Mouse (Mus musculus): ENCODE results near the gene 1700017D01Rik. TPM values are rescaled to one million over a fixed set of nuclear protein-coding genes. Genes with fewer than 3 reads are reported as not detected.
"Not testable (repeated sequence)": the region's sequence is repeated elsewhere in the genome, so short reads cannot be mapped to it uniquely, and the experiment has no call there.

The 1700017D01Rik gene
- not detected for total RNA-seq (2022)

GRCm38 (mm10) chr19:11130776-11131175 lies at the start of gene 1700017D01Rik:
1700017D01Rik (minus strand) TSS chr19:11130876.
- not testable (repeated sequence) for DNase-seq (ENCODE audit: low spot score)

DNA sequence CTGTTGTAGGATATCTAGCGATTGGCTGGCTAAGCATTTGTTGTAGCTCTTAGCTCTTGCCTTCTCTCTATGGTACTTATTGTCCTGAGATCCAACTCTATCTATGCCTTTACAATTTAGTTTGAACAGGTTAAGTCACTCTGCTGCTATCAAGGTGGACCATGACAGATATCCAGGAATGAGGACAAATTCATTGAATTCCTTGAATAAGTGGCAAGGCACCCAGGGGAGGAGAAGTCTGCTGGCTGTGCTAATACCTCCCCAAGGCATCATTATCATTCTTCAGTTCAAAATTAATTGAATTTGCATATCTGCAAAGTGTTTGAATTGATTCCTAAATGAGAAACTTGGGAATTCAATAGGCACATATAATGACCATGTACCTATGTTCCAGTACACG lies 46.8 kb upstream of the 1700017D01Rik start:
- no peak for DNase-seq (ENCODE audit: low spot score)

DNA sequence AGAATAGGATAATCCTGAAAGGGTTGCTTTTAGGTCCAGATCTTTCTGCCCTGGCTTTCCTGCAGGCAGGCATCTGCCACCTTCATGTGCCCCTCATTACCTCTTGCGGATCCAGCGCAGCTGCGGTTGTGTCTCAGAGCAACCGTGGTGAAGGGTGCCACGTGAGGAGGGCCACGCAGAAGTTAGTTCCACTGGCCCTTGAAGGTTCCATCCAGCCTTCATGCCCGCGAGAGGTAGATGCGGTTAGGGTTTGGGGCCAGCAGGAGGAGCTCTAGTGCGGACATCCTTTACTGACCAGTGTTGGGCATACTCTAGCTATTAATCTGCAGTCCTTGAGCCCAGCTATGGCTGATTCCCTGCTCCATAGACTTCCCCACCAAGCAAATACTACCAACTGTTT lies 34.5 kb upstream of the 1700017D01Rik start, which contains the start of gene 1700025F22Rik:
TSS of gene 1700025F22Rik (minus strand) at position 149 of the 400 bp plus-strand sequence.
- no peak for DNase-seq (ENCODE audit: low spot score)

- DNase-seq (ENCODE audit: low spot score), result not testable (repeated sequence)
Observed at GRCm38 (mm10) chr19:11157890-11158289, 27.2 kb upstream of the 1700017D01Rik start.

DNA sequence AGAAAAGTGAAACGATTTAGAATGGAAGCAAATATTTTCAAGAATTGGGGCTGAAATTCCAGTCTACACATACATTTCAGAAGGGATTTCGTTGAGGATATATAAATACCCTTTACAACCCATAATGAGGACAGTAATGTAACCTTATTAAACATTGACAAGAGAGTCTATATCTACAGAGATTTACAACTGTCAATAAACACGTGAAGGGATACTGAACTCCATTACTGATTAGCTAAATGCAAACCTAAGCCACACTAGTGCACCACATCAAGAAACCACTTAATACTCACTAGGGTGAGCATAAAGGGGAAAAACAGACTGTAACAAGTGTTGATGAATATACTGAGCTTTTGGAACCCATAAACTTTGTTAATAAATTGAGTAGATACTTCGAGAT lies 4.7 kb upstream of the 1700017D01Rik start:
- no peak for DNase-seq (ENCODE audit: low spot score)

DNA sequence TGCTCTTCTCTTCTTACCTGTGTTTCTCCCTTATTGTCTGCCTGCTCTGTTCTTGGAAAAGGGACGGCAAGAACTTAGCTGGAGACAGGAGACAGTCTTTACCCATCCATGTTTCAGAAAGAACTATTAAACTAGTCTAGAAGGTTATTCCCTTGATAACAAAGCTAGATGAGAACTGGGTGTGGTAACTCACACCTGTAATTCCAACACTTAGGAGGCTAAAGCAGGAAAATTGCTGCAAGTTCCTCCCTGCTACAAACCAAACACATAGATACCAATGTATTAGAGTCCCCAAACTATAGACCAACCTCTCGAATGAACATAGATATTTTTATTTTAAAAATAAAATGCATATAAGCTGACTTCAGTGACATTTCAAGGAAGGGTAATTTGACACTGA lies 4.2 kb upstream of the 1700017D01Rik start:
- no peak for DNase-seq (ENCODE audit: low spot score)

- no peak for DNase-seq (ENCODE audit: low spot score)
Observed at GRCm38 (mm10) chr19:11129702-11130101, 974 bp downstream of the 1700017D01Rik start.

DNA sequence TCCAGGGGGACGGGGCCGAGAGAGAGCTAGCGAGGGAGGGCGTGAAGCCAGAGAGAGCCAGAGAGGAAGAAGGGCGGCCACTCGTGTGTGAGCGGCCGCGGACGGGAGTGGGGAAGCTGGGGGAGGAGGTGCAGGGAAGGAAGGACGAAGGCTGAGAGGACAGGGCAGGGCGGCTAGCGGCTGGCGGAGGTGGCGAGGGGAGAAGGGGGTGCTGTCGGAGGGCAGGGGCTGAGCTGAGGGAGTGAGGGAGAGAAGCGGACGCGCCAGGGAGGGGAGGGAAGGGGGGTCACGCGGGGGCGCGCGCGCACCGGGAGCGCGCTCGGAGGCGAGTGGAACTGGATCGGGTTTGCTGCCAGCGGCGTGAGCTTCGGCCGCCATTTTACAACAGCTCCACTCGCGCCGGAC lies 9.7 kb downstream of the 1700017D01Rik start:
- DNase-seq (ENCODE audit: low spot score), result not testable (repeated sequence)

DNA sequence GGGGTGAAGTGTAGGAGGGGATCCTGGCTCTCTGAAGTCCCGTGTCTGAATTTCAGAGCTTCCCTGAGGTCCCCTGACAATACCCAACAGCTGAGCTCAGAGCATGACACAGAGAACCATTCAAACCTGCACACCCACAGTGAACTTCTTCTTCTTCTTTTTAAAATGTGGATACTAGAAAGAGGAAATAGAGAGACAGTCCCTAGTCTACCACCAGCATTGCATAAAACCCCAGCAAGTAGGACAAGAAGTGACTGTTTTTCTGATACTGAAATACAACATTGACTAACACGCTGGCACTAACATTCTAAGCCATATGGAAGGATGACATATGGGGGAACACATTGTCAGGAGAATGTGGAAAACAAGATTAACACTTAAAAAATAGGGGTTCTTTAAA lies 11.3 kb downstream of the 1700017D01Rik start:
- DNase-seq (ENCODE audit: low spot score), result no peak

DNA sequence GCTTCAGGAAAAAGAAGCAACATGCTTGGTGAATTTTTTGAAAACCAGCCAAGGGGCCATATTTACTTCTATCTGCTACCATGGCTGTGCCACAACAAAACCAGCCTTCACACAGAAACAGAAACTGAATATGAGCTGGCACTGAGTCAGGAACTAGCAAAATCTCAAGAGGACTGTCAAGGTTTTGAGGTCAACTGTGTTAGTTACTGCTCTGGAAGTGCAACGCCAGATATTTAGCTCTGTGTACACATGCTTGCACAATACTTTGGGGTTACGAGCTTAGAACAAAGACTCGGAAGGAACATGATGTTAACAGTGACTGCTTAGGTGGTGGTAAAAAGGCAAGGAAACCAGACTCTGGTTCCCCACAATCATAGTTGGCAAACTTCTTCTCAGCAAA lies 22.9 kb downstream of the 1700017D01Rik start:
- DNase-seq (ENCODE audit: low spot score), result peak; percentile 61

GRCm38 (mm10) chr19:11101880-11102279 lies 28.8 kb downstream of the 1700017D01Rik start:
- DNase-seq (ENCODE audit: low spot score), result no peak

DNA sequence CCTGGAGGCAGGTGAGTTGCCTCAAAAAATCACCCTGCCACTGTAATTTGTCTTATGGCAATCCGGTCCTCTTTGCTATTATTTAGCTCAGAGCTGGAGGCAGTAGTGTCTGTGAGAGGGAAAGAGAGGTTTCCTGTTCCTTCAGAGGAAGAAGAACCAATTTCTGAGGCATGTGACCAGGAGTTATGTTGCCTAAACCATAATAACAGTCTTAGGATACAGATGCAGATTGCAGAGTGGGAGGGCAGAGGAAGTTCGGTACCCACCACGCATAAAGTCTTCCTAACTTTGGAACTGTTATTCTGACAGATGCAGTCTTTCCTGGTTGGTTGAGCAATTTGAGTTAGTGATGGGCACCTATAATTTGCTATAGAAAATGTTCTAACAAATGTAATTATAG lies 32.3 kb downstream of the 1700017D01Rik start:
- no peak for DNase-seq (ENCODE audit: low spot score)

GRCm38 (mm10) chr19:11092131-11092530 lies 38.5 kb downstream of the 1700017D01Rik start:
- DNase-seq (ENCODE audit: low spot score), result not testable (repeated sequence)

- DNase-seq (ENCODE audit: low spot score), result no peak
Observed at GRCm38 (mm10) chr19:11080934-11081333, 49.7 kb downstream of the 1700017D01Rik start, which contains the start of gene Ms4a8a. Ms4a8a (minus strand) TSS chr19:11081102.

GRCm38 (mm10) chr19:11070364-11070763 lies 60.3 kb downstream of the 1700017D01Rik start:
- no peak for DNase-seq (ENCODE audit: low spot score)

DNA sequence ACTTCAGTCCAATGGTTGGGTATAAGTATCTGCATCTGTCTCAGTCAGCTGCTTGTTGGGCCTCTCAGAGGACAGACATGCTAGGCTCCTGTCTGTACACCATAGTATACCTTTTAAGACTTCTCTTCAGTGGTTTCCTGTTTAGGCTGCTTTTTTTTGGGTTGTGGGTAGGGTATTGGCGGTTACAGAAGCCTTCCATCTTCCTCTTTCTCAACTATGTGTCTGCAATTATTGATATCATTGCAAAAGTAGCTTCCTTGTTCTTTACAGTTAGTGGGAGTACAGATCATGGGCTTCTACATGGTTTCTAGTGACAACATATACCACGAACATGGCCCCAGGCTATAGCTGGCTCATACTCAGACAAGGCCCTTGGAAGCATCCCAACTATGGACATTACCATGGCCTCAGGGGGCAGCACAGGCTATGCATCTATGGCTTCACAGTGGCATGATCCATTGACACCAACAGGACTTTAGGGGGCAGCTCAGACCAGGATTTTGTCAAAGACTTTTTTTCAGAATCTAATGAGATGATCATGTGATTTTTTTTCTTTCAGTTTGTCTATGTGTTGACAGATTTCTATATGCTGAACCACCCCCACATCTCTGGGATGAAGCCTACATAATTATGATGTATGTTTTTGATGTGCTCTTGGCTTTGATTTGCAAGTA lies 65.3 kb downstream of the 1700017D01Rik start:
- no peak for DNase-seq (ENCODE audit: low spot score)

- no peak for DNase-seq (ENCODE audit: low spot score)
Observed at GRCm38 (mm10) chr19:11060900-11061299, 69.8 kb downstream of the 1700017D01Rik start.

DNA sequence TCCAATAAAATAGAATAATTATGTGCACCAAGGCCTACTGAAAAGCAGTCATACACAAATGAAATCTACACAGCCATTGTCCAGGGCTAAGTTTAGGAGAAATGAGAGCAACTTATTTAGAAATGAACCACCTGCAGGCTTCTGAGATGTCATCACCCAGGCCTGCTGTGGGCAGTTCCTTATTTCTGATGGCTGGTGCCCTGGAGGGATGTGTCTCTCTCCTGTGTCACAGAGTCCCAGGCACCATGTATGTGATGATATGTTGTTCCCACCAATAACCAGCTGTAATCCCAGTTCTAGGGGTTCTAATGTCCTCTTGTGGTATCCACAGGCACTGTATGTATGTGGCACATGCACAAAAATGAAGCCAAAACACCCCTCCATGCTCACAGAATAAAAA lies 70.7 kb downstream of the 1700017D01Rik start:
- no peak for DNase-seq (ENCODE audit: low spot score)

DNA sequence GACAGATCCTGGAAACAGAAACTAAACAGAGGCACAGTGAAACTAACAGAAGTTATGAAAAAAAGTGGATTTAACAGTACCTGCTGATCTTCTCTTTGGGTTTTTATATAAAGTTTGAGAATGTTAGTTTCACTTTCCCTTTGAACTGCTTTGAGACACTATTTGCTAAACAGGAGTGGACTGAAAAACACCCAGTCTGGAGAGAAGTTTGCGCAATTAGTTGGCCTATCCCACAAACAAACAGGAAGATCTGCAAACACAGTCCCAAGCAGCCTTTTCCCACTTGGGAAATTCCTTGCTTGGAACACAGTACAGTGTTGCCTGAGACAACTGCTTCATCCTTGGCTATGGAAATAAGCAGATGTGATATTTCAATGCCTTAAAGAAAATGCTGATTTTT lies 75.0 kb downstream of the 1700017D01Rik start:
- DNase-seq (ENCODE audit: low spot score), result peak; percentile 75

DNA sequence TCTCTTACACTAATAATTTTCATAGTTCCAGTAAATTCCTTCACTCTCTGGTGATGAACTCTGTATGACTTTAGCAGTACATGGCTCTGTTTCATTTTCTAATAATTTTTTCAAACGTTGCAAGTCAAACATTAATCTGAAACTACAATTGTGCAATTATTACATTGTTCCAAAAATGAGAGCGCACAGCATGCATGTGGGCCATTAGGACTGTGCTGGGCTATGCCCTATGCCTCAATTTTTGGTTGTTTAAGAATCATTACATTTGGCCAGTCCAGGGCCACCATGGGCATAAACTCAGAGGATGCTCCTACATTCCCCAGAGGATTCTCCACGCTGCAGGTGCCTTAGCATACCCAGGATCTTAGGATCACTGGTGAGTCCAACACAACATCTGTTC lies 77.4 kb downstream of the 1700017D01Rik start:
- DNase-seq (ENCODE audit: low spot score), result no peak

DNA sequence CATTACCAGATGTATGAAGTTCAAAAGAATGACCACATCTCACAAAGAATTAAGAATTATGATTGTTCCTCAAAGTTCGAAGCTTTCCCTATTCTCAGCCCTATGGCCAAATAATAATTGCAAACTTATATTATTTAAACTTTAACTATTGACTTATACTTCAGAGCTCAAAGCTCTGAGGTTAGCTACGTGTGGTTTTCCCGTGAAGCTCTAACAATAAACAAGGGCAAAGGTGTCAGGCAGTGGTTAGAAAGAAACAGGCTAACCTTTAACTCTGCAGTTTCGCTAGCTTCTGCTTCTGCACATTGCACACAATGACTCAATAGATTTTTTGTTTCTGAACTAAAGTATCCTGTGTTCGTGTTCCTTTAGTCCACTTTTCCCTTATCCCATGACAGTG lies 77.8 kb downstream of the 1700017D01Rik start:
- DNase-seq (ENCODE audit: low spot score), result no peak

DNA sequence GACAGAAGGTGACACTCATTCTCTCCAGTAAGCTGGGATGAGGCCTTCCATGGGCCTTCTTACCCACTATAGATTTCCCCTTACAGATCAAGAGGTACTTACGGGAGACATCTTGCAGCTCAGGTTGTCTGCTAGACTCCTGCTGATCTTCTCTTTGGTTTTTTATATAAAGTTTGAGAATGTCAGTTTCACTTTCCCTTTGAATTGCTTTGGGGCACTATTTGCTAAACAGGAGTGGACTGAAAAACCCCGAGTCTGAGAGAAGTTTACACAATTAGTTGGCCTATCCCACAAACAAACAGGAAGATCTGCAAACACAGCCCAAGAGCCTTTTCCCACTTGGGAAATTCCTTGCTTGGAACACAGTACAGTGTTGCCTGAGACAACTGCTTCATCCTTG lies 80.4 kb downstream of the 1700017D01Rik start:
- DNase-seq (ENCODE audit: low spot score), result peak; percentile 68

GRCm38 (mm10) chr19:11049426-11049825 lies 81.2 kb downstream of the 1700017D01Rik start:
- no peak for DNase-seq (ENCODE audit: low spot score)

DNA sequence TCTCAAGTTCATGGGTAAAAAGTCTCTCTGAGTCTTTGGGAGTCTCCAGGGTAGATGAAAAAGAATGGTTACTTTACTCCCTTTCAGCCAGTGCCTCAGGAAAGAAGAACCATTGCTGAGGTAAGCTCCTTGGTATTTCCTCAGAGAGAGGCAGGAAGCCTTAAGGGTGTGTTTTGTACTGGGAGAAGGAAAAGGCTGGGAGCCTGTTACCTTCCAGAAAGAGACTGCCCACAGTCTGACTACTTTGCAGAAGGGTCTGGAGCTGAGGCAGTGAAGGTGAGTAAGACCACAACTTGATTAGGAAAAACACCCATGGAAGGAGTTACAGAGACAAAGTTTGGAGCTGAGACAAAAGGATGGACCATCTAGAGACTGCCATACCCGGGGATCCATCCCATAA lies 82.2 kb downstream of the 1700017D01Rik start:
- DNase-seq (ENCODE audit: low spot score), result peak; percentile 67
